Mouse (Mus musculus) cortical plate, adult 2 months (tissue): ENCODE data around the gene Alox12.

ENCODE experiments used
- CTCF ChIP-seq: fragments of 200-500 bp; IDR thresholded peaks from 2 replicates; pipeline ENCODE4 v1.5.1; 2011; ENCODE audit warnings: mild to moderate bottlenecking, control low read depth, low read length; ENCODE audit not compliant: insufficient read depth; ENCODE audit errors: extremely low read depth
- POLR2A ChIP-seq: fragments of 200-500 bp; IDR thresholded peaks from 2 replicates; pipeline ENCODE4 v1.6.1; 2011; ENCODE audit warnings: mild to moderate bottlenecking, low read length, control low read depth; ENCODE audit not compliant: insufficient read depth; ENCODE audit errors: extremely low read depth

GRCm38 (mm10) chr11:70251853-70252252 lies 3.3 kb downstream of the Alox12 start:
- TF ChIP-seq POLR2A = no peak
- no peak for TF ChIP-seq CTCF
